Mouse (Mus musculus) left cerebral cortex, adult 18-20 months (tissue): Measurements from ENCODE around the gene Olfr66. TPM values are rescaled to one million over a fixed set of nuclear protein-coding genes. Genes with fewer than 3 reads are reported as not detected.
A peak's percentile ranks its signal among the peaks of the same experiment; 100 is the strongest.

Source experiments
- DNase-seq, 2 experiments: peaks; one replicate each; pipeline ENCODE4 v3.0.0; 2021 to 2022; ENCODE audit warnings: low spot score in 2 of 2, mixed read lengths in 1 of 2
- long read RNA-seq, 2 experiments: library from polyadenylated mRNA; stranded (forward); transcript quantifications; one replicate each; pipeline ENCODE4 v2.0.0; 2021
- total RNA-seq, 2 experiments: library from RNA; stranded (reverse); gene quantifications; 2 replicates each; pipeline ENCODE4 v1.2.3; 2021

The Olfr66 gene
- not detected for total RNA-seq
- long read RNA-seq, experiment 1 = 0 reads
- long read RNA-seq, experiment 2 = 0 reads

DNA sequence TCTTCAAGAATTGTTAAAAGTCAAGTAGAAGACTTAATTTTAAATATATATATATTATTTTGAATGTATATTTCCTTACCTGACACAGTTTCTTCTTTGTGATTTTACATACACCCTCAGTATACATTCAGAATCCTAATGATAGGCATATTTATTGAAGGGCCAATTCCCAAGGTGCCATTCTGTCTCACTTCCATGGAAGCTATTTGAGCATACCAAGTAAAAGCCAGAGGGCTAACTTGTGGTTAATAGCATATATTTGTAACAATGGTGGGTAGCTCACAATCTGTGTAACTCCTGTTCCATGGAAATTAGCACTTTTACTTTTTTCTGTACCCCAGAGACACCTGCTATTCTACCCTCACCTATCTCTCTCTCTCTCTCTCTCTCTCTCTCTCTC is at the start of gene Olfr66:
TSS of gene Olfr66 (minus strand) at position 101 of the 400 bp plus-strand sequence.
- no peak for DNase-seq

DNA sequence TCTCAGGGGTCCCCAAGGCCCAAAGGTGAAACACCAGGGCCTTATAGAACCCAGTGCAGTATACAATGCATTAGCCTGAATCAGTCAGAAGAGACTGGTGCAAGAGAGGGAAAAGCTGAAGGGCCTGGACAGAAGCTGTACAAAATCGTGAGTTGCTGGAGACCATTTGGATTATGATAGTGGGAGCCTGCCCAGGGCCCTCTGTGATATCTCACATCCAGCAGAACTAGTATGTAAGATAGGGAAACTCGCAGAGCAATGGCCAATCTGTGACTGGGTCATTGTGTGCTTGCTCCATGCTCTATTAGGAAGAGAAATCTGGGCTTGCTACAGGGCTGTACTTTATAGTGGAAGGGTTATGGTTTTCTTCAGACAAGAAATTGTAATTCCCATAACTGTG is 48.2 kb upstream of the Olfr66 start, which contains the start of gene Olfr632:
TSS of gene Olfr632 (plus strand) at position 84 of the 400 bp plus-strand sequence.
- no peak for DNase-seq

DNA sequence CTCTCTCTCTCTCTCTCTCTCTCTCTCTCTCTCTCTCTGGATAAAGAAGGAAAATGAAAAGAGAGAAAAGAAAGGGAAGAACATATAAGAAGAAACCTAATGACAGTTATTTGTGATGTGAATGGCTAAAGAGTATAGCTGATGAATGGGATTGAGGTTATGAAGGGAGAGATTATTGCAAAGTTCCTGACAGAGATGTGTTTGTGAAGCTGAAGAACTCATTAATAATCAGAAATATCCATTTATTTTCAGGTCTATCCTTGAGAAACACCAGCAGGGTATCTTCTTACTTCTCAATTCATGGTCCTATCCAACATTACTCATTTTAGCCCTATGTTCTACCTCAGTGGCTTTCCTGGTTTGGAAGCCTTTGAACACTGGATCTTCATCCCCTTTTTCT is 42.5 kb upstream of the Olfr66 start, which contains the start of gene Olfr631:
TSS of gene Olfr631 (plus strand) at position 301 of the 400 bp plus-strand sequence.
- DNase-seq = no peak

DNA sequence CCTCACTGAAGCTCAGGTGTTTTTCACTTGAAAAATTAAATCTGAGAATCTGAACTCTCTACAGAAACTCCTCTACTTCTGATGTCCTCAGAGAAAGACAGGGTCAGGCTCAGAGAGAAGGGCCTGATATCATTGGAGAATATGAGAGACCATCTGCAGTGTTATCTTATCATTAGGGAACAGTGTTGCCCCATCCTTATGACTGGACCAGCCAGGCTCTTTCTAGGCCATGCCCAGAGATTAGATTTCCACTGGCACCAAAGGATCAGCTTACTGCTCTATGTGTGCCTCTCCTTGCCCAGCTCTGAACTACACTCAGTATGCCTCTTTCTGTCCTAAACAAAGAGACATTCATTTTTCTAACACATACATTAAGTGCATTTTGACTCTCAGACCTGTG is 29.3 kb upstream of the Olfr66 start:
- DNase-seq = no peak

DNA sequence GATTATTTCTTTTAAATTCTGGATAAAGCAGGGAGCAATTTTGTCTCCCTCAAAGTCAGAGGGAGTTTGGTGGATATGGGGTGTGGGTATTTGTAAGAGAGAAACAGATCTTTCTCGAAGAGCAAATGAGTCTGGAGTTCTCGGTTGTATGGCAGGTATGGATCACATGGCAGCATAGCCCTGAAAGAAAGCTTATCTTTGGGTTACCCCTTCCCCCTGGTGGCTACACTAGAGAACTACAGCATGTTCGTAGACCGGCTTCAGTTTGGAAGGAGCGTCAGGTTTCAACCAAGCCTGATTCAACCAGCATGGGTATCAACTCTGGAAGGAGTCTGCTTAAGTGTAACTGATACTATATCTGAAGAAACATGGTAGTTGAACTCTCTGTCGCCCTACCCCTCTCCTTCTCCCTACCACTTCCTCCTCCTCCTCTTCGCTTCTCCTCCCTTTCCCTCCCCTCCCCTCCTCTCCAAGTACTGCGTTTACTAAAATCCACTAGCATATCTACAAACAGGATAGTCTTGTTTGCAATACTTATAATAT is 27.0 kb upstream of the Olfr66 start:
- no peak for DNase-seq

- DNase-seq = no peak
Measured at GRCm38 (mm10) chr7:103910047-103910446, 24.0 kb upstream of the Olfr66 start.

GRCm38 (mm10) chr7:103903187-103903586 is 17.1 kb upstream of the Olfr66 start, which contains the start of gene Olfr65:
Olfr65 (plus strand) TSS chr7:103903487.
- DNase-seq = no peak

- DNase-seq = no peak
Measured at GRCm38 (mm10) chr7:103894385-103894784, 8.3 kb upstream of the Olfr66 start, which contains the start of gene Olfr64. Olfr64 (minus strand) TSS chr7:103894485.

GRCm38 (mm10) chr7:103877093-103877492 is 9.0 kb downstream of the Olfr66 start:
- no peak for DNase-seq

DNA sequence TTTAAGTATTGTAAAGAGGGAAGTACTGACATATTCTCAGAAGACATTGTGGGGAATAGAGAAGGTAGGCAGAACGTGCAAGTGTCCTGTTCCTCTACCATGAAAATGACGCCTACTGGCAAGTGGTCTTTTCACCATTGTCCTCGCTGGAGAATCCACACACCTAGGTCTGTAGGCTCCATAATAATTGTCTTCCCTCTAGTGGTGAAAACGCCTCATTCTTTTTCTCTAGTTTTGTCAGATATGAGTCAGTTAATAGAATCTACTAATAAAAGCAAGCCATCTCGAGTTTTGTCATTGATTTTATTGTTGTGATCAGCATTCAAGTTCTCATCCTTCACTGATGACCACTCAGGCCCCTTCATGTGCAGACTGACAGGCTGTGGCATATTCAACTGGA is 11.6 kb downstream of the Olfr66 start:
- DNase-seq = no peak

- DNase-seq = peak in 1 of 2 experiments; percentile 17
Measured at GRCm38 (mm10) chr7:103873064-103873463, 13.0 kb downstream of the Olfr66 start.

DNA sequence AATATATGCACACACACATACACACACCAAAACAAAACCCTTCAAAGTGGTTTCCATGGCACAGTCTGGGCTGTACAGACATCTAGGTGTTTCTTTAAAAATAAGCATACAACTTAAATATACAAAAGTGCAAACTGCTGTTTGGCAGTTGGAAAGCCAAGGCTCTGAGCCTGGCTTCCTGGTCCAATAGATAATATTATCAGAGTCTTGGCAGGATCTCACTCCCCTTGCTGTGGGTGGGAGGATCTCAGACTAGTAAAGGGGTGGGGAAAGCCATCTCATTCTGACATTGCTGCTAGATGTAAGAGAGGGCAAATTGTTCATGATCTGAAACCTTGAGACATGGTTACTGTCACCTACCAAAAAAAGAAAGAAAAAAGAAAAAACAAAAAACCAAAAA is 15.4 kb downstream of the Olfr66 start:
- DNase-seq = no peak

- DNase-seq = no peak
Measured at GRCm38 (mm10) chr7:103865716-103866115, 20.3 kb downstream of the Olfr66 start.

GRCm38 (mm10) chr7:103861531-103861930 is 24.5 kb downstream of the Olfr66 start:
- no peak for DNase-seq

GRCm38 (mm10) chr7:103860855-103861254 is 25.2 kb downstream of the Olfr66 start:
- DNase-seq = no peak

DNA sequence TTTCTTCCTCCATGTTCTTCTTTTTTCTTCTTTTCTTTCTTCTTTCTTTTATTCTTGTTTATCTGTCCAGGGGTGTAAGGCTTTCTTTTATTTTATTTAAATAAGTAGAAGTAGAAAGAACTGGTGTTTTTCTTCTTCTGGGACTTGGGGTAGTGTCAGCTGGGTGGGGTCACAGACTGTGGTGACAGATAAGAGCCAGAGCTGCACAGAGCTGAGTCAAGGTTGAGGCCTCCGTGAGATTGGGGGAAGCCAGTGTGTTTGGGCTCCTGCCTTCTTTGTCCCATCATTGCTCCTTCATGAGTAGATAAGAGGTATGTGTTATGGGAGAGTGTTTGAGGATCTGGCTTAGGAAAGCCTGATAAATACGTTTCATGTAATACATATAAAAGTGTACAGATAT is 27.0 kb downstream of the Olfr66 start:
- no peak for DNase-seq

DNA sequence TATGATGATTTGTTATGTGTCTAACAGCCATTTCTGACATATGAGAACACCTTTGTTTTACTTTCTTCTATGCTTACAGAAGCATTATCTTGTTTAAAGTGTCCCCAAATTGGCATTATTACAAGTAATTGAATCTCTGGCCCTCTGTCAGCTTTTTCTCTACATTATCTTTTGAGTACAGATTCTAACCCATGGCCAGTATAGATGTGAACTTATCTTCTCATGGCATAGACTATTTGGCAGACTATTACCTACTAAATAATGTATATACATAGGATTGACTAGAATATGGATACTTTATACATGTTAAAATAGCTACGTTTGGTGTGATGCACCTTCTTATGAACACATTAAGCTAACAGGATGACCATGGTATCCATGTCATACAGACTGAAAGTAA is 31.4 kb downstream of the Olfr66 start:
- DNase-seq = no peak

GRCm38 (mm10) chr7:103853090-103853489 is 33.0 kb downstream of the Olfr66 start, which contains the start of gene Hbb-y:
Hbb-y (minus strand) TSS chr7:103853216.
- no peak for DNase-seq

GRCm38 (mm10) chr7:103844525-103845325 is 41.3 kb downstream of the Olfr66 start:
- no peak for DNase-seq

DNA sequence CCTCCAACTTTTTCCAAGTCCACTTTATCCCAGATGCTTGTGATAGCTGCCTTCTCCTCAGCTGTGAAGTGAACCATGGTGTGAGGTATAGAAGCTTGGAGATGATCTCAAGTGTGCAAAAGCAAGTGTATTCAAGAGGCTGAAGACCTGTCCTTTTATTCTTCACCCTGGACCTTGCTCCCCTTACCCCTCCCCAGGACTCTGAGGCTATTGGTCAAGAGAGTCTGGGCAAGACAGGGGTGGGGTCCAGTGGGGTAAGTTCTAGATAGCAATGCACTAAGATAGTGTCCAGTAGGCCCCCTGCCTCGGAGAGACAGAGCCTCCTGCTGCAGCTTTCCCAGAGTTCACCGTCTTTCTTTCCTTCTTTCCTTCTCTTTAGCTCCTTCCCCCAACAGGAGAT is 43.0 kb downstream of the Olfr66 start, which contains the start of gene Hbb-bh1:
TSS of gene Hbb-bh1 (minus strand) at position 131 of the 400 bp plus-strand sequence.
- no peak for DNase-seq

GRCm38 (mm10) chr7:103840268-103840667 is 45.8 kb downstream of the Olfr66 start, which contains the start of gene Hbb-bh2:
Hbb-bh2 (minus strand) TSS chr7:103840520.
- no peak for DNase-seq
